Mouse (Mus musculus): ENCODE data around the gene Ocrl. TPM values are rescaled to one million over a fixed set of nuclear protein-coding genes. Genes with fewer than 3 reads are reported as not detected.

Gene Ocrl
- polyA plus RNA-seq (2015; fragmentation: Nextera tagmentation; extraction: Ambion mirVana): 19.4 and 21.9 TPM in 2 replicates

DNA sequence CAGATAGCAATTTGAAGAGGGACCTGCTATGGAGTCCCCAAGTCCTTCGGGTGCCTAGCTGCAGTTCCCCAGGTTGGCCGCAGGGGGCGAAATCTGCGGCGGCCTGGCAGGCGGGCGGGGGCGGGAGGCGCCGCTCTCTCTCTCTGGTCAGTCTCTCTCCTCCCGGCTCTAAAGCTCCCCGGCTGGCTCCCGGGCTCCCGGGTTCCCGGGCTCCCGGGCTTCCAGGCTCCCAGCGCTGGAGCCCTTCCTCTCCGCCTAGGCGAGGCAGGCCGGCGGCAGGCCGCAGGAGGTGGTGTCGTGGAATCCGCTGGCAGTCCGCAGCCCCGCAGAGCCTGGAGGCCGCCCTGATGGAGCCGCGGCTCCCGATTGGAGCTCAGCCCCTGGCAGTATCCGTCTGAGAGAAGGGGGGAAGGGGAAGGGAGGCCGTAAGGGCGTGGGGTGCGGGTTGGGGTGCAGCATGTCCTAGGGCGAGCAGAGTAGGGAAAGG lies at the start of gene Ocrl:
Ocrl (plus strand) TSS at position 82 of the 487 bp plus-strand sequence.
- Histone ChIP-seq H3K4me3 (replicated peaks) (peak within 1 kb of the TSS; percentile 65), H3K9ac (peak within 1 kb of the TSS; percentile 54), H3K36me3 (no peaks in the 10 kb centered on the region), H3K27ac (peak within 1 kb of the TSS; percentile 86), H3K9me3 (no peaks in the 10 kb centered on the region), H3K4me1 (no peaks in the 10 kb centered on the region), H3K27me3 (replicated peaks) (no peaks in the 10 kb centered on the region), H3K4me2 (peak within 1 kb of the TSS; percentile 51)
- WGBS: 20% methylated on average over 34 of the region's 35 CpGs
- ATAC-seq (ENCODE audit: insufficient read depth, low FRiP score, low read depth): peak; percentile 88; the same call in 1 of the 2 replicates

- H3K4me3 ChIP-seq (replicated peaks): no peak overlapping the region
- H3K9me3 ChIP-seq: no peaks in the 10 kb centered on the region
- no peak for ATAC-seq (ENCODE audit: insufficient read depth, low FRiP score, low read depth)
- 37% methylated on average over 2 of the region's 2 CpGs for WGBS
- H3K36me3 ChIP-seq: no peaks in the 10 kb centered on the region
- H3K9ac ChIP-seq: no peak overlapping the region
- H3K27ac ChIP-seq: no peak overlapping the region
- H3K4me2 ChIP-seq: no peak overlapping the region
- H3K27me3 ChIP-seq (replicated peaks): no peaks in the 10 kb centered on the region
- no peaks in the 10 kb centered on the region for H3K4me1 ChIP-seq
Observed at GRCm38 (mm10) chrX:47880052-47880451, 32.1 kb upstream of the Ocrl start.

- no peak overlapping the region for H3K4me3 ChIP-seq (replicated peaks)
- no peaks in the 10 kb centered on the region for H3K36me3 ChIP-seq
- H3K4me2 ChIP-seq: no peak overlapping the region
- H3K9me3 ChIP-seq: no peaks in the 10 kb centered on the region
- ATAC-seq (ENCODE audit: insufficient read depth, low FRiP score, low read depth): no peak
- H3K27ac ChIP-seq: no peak overlapping the region
- 76% methylated on average over 6 of the region's 6 CpGs for WGBS
- H3K4me1 ChIP-seq: no peaks in the 10 kb centered on the region
- H3K9ac ChIP-seq: no peak overlapping the region
- no peaks in the 10 kb centered on the region for H3K27me3 ChIP-seq (replicated peaks)
Observed at GRCm38 (mm10) chrX:47882813-47883212, 29.4 kb upstream of the Ocrl start.

DNA sequence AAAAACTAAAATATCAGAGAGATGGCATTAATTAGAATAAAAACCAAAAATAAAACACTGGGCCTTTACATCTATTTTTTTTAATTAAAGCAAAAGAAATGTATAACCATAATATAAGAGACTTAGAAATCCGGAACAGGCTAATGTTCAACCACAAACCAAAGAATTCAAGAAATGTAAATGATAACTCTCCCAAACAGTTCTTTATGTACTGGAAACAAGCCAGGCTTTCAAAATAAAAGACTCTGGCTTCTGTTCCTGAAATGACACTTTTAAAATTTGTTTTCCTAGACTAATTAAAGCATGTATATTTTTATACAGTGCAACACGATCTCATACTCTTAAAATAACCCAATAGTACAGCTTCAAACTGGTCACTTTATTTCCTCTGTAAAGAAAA lies 24.8 kb upstream of the Ocrl start:
- H3K4me3 ChIP-seq (replicated peaks): no peak overlapping the region
- H3K9me3 ChIP-seq: no peaks in the 10 kb centered on the region
- no peaks in the 10 kb centered on the region for H3K27me3 ChIP-seq (replicated peaks)
- no peak overlapping the region for H3K27ac ChIP-seq
- no peak overlapping the region for H3K9ac ChIP-seq
- WGBS: 49% methylated on average over 2 of the region's 2 CpGs
- no peaks in the 10 kb centered on the region for H3K36me3 ChIP-seq
- H3K4me2 ChIP-seq: no peak overlapping the region
- H3K4me1 ChIP-seq: no peaks in the 10 kb centered on the region
- ATAC-seq (ENCODE audit: insufficient read depth, low FRiP score, low read depth): no peak

- H3K27me3 ChIP-seq (replicated peaks): no peaks in the 10 kb centered on the region
- H3K4me3 ChIP-seq (replicated peaks): peak overlapping the region; percentile 57
- H3K4me1 ChIP-seq: no peaks in the 10 kb centered on the region
- H3K9me3 ChIP-seq: no peaks in the 10 kb centered on the region
- H3K9ac ChIP-seq: peak overlapping the region; percentile 22; the same call in 1 of the 2 replicates
- peak overlapping the region; percentile 56 for H3K4me2 ChIP-seq
- WGBS: 19% methylated on average over 11 of the region's 12 CpGs
- H3K27ac ChIP-seq: no peak overlapping the region
- H3K36me3 ChIP-seq: no peaks in the 10 kb centered on the region
- no peak for ATAC-seq (ENCODE audit: insufficient read depth, low FRiP score, low read depth)
Observed at GRCm38 (mm10) chrX:47891243-47891906, 20.8 kb upstream of the Ocrl start.

- Histone ChIP-seq H3K27ac (peak overlapping the region; percentile 68; the same call in 1 of the 2 replicates), H3K4me2 (peak overlapping the region; percentile 56), H3K4me1 (no peaks in the 10 kb centered on the region), H3K9ac (peak overlapping the region; percentile 22; the same call in 1 of the 2 replicates), H3K36me3 (no peaks in the 10 kb centered on the region), H3K4me3 (replicated peaks) (peak overlapping the region; percentile 57), H3K9me3 (no peaks in the 10 kb centered on the region), H3K27me3 (replicated peaks) (no peaks in the 10 kb centered on the region)
- 23% methylated on average over 32 of the region's 36 CpGs for WGBS
- peak; percentile 47; the same call in 1 of the 2 replicates for ATAC-seq (ENCODE audit: insufficient read depth, low FRiP score, low read depth)
Observed at GRCm38 (mm10) chrX:47891907-47892430, 20.2 kb upstream of the Ocrl start.

DNA sequence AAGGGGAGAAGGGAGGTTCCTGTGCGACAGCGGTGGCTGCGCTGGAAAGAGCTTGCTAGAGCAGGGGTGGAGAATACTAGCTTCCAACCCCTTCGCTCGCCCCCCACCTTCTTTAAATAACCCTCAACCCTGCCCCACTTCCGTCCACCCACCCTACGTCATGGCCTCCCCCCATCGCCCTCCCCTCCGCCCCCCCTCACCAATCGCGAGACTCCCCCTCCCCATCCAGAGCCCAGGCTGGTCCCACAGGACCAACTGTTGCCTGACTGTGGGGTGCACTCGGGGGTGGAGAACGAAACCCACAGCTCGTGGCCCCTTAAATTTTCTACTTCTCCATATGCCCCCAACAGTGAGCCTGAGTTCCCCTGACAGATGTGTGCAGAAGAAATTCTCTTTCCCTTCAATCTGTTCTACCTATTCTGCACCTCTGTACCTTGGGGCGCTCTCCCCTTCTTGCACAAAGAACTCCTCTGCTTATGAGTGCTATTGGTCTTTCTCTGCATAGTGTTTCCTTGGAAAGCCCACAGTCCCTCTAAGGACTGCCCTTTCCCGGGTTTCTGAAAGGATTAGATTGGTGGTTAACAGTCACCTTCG lies 19.7 kb upstream of the Ocrl start, which contains the start of gene Smarca1:
Smarca1 (minus strand) TSS at position 544 of the 594 bp plus-strand sequence.
- H3K9ac ChIP-seq: peak within 1 kb of the TSS; percentile 22; the same call in 1 of the 2 replicates
- H3K4me1 ChIP-seq: no peaks in the 10 kb centered on the region
- peak within 1 kb of the TSS; percentile 57 for H3K4me3 ChIP-seq (replicated peaks)
- peak within 1 kb of the TSS; percentile 68; the same call in 1 of the 2 replicates for H3K27ac ChIP-seq
- ATAC-seq (ENCODE audit: insufficient read depth, low FRiP score, low read depth): peak; percentile 50; the same call in 1 of the 2 replicates
- no peaks in the 10 kb centered on the region for H3K36me3 ChIP-seq
- no peaks in the 10 kb centered on the region for H3K9me3 ChIP-seq
- WGBS: 12% methylated on average over 15 of the region's 17 CpGs
- no peaks in the 10 kb centered on the region for H3K27me3 ChIP-seq (replicated peaks)
- peak within 1 kb of the TSS; percentile 56 for H3K4me2 ChIP-seq

- Histone ChIP-seq H3K27me3 (replicated peaks) (no peaks in the 10 kb centered on the region), H3K4me2 (peak overlapping the region; percentile 51), H3K4me1 (no peaks in the 10 kb centered on the region), H3K9me3 (no peaks in the 10 kb centered on the region), H3K4me3 (replicated peaks) (peak overlapping the region; percentile 65), H3K27ac (no peak overlapping the region; the same call in 1 of the 2 replicates), H3K9ac (no peak overlapping the region), H3K36me3 (no peaks in the 10 kb centered on the region)
- ATAC-seq (ENCODE audit: insufficient read depth, low FRiP score, low read depth): no peak
- WGBS: 29% methylated on average over 8 of the region's 8 CpGs
Observed at GRCm38 (mm10) chrX:47912904-47913542, 836 bp downstream of the Ocrl start.

DNA sequence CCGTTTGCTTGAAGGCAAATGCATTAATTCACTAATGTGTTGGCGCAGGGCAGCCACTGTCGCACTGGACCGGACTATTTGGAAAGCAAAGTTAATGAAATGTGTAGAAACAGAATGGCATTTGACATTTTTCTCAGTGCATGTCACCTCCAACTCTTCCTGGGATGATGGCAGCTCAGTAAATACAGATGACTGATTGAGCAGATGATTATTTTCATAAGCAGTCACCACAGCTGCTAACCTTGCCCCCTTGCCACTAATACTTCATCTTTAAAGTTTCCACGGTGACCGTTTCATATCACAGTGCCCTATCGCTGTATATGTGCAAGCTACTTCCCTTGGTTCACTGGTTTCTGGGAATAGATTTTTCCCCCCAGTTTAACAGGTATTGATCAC lies 1.4 kb downstream of the Ocrl start:
- Histone ChIP-seq H3K4me1 (no peaks in the 10 kb centered on the region), H3K9me3 (no peaks in the 10 kb centered on the region), H3K27ac (no peak overlapping the region), H3K4me3 (replicated peaks) (peak overlapping the region; percentile 65; the same call in 1 of the 2 replicates), H3K27me3 (replicated peaks) (no peaks in the 10 kb centered on the region), H3K4me2 (peak overlapping the region; percentile 51), H3K9ac (no peak overlapping the region), H3K36me3 (no peaks in the 10 kb centered on the region)
- ATAC-seq (ENCODE audit: insufficient read depth, low FRiP score, low read depth): no peak
- WGBS: 49% methylated on average over 7 of the region's 7 CpGs

- H3K27ac ChIP-seq: no peak overlapping the region
- no peak for ATAC-seq (ENCODE audit: insufficient read depth, low FRiP score, low read depth)
- H3K4me2 ChIP-seq: no peak overlapping the region
- no peaks in the 10 kb centered on the region for H3K27me3 ChIP-seq (replicated peaks)
- no peaks in the 10 kb centered on the region for H3K36me3 ChIP-seq
- no peaks in the 10 kb centered on the region for H3K9me3 ChIP-seq
- H3K4me1 ChIP-seq: no peaks in the 10 kb centered on the region
- 61% methylated on average over 1 of the region's 1 CpGs for WGBS
- no peak overlapping the region for H3K4me3 ChIP-seq (replicated peaks)
- H3K9ac ChIP-seq: no peak overlapping the region
Observed at GRCm38 (mm10) chrX:47916831-47917230, 4.6 kb downstream of the Ocrl start.

DNA sequence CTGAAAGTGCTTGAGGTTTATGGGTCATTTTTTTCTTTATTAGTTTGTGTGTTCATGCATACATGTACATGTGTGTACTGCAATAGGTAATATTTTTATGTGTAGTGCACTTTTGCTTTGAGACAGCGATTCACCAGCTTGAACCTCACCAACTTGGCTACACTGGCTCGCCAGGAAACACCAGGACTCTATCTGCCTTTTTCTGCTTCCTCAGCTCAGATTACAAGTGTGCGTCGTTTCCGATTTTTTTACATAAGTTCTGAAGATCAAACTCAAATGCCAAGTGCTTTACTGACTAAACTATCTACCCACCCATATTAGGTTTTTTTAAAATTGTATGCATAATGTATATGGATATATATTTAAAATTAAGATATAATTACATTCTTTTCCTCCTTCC lies 8.4 kb downstream of the Ocrl start:
- Histone ChIP-seq H3K9me3 (no peaks in the 10 kb centered on the region), H3K4me1 (no peaks in the 10 kb centered on the region), H3K4me3 (replicated peaks) (no peak overlapping the region), H3K27me3 (replicated peaks) (no peaks in the 10 kb centered on the region), H3K4me2 (no peak overlapping the region), H3K9ac (no peak overlapping the region), H3K27ac (no peak overlapping the region), H3K36me3 (no peaks in the 10 kb centered on the region)
- no peak for ATAC-seq (ENCODE audit: insufficient read depth, low FRiP score, low read depth)
- 90% methylated on average over 5 of the region's 5 CpGs for WGBS

Data from stomach, embryonic 15.5 days (tissue).